25 mouse cellular contexts compared by ENCODE assay signal in the genomic region with DNA sequence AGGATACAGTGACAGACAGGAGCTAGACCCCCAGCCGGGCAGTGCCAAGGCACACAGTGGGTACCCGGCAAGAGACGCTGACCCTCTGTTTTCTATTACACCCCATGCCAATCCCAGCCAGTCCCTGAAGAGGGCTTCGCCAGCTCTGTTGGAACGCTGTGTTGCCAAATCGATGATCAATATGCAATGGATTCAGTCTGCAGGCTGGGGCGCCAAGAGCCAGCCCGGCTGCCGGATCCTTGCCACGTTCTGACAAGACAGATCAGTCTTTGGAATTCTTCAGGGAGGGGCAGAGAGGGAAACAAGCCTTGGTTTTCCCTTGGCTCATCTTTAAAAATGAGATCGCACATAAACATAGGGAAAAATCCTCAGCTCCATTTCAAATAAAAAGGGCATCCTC. TPM values are rescaled to one million over a fixed set of nuclear protein-coding genes. Genes with fewer than 3 reads are reported as not detected.
DNase-seq lines count a peak whose midpoint lies in the region; ATAC-seq and TF ChIP-seq lines count a peak whose summit lies in the region.
"Had no signal": no experiment of that assay in that cellular context is flagged by ENCODE, and none has a peak within 500 bp of the region (broad histone marks: within the 10 kb centered on the region; RNA-seq: fewer than 3 reads in every experiment).

No protein-coding gene starts in this region.

- DNase-seq in forebrain, embryonic 14.5 days (ENCODE audit: low spot score), result peak; percentile 25
- peak; percentile 25 for DNase-seq in hindbrain, postnatal 0 days (ENCODE audit: low spot score)
- DNase-seq in right cerebral cortex, postnatal 10 days (ENCODE audit: low spot score in 2 of 2), result peak; percentile 48 to 50
- no peak for DNase-seq in right cerebral cortex, postnatal 14 days
- DNase-seq in testis, postnatal 10 days (ENCODE audit: low spot score), result no peak
- DNase-seq: adrenal gland, postnatal 10 days; adrenal gland, postnatal 36 days; B cell, adult 2 months; cerebellum, adult 11 months; cerebellum, adult 2 months; gastrocnemius, postnatal 10 days; gastrocnemius, postnatal 36 days; heart, adult 2 months; heart, postnatal 14 days; heart, postnatal 4 days had no signal

- no peak for TF ChIP-seq CTCF in hindbrain, postnatal 0 days (IDR thresholded peaks at IDR 0.05; ENCODE audit: low read depth)

- H3K36me3 ChIP-seq in forebrain, embryonic 14.5 days (ENCODE audit: control insufficient read depth, insufficient read depth, low read length), result no peaks in the 10 kb centered on the region
- no peaks in the 10 kb centered on the region for H3K36me3 ChIP-seq in forebrain, embryonic 15.5 days
- no peaks in the 10 kb centered on the region for H3K36me3 ChIP-seq in hindbrain, postnatal 0 days (ENCODE audit: insufficient read depth, low read length)
- H3K36me3 ChIP-seq in hindbrain, embryonic 12.5 days, result no peaks in the 10 kb centered on the region
- H3K36me3 ChIP-seq: G1E; heart, embryonic 10.5 days; heart, embryonic 13.5 days; hindbrain, embryonic 15.5 days; intestine, embryonic 15.5 days had no signal

- no peaks in the 10 kb centered on the region for H3K4me1 ChIP-seq in forebrain, embryonic 14.5 days (ENCODE audit: control insufficient read depth, insufficient read depth, low read length)
- peaks cover 25% of the 10 kb centered on the region for H3K4me1 ChIP-seq in forebrain, embryonic 15.5 days
- no peaks in the 10 kb centered on the region for H3K4me1 ChIP-seq in hindbrain, postnatal 0 days (ENCODE audit: insufficient read depth, low read length)
- peaks cover 20% of the 10 kb centered on the region for H3K4me1 ChIP-seq in hindbrain, embryonic 12.5 days

- no peak overlapping the region for H3K9ac ChIP-seq in forebrain, embryonic 14.5 days (ENCODE audit: low read length)
- no peak overlapping the region for H3K9ac ChIP-seq in forebrain, embryonic 15.5 days (replicated peaks)
- H3K9ac ChIP-seq in hindbrain, postnatal 0 days (replicated peaks; ENCODE audit: low read length), result no peak overlapping the region
- no peak overlapping the region for H3K9ac ChIP-seq in hindbrain, embryonic 12.5 days
- H3K9ac ChIP-seq: heart, embryonic 13.5 days; hindbrain, embryonic 15.5 days; intestine, embryonic 15.5 days had no signal

- no peak overlapping the region for H3K27ac ChIP-seq in forebrain, embryonic 14.5 days (ENCODE audit: low read depth, low read length)
- no peak overlapping the region for H3K27ac ChIP-seq in forebrain, embryonic 15.5 days (replicated peaks)
- no peak overlapping the region for H3K27ac ChIP-seq in hindbrain, postnatal 0 days
- no peak overlapping the region for H3K27ac ChIP-seq in hindbrain, embryonic 12.5 days
- H3K27ac ChIP-seq: heart, adult 2 months; heart, embryonic 10.5 days; heart, embryonic 13.5 days; hindbrain, embryonic 15.5 days; intestine, embryonic 15.5 days had no signal

- no peaks in the 10 kb centered on the region for H3K9me3 ChIP-seq in forebrain, embryonic 14.5 days (replicated peaks; ENCODE audit: control insufficient read depth, low read length)
- H3K9me3 ChIP-seq in forebrain, embryonic 15.5 days, result no peaks in the 10 kb centered on the region
- H3K9me3 ChIP-seq in hindbrain, postnatal 0 days (ENCODE audit: low read length), result no peaks in the 10 kb centered on the region
- H3K9me3 ChIP-seq in hindbrain, embryonic 12.5 days (replicated peaks), result no peaks in the 10 kb centered on the region
- H3K9me3 ChIP-seq: heart, embryonic 10.5 days; heart, embryonic 13.5 days; hindbrain, embryonic 15.5 days; intestine, embryonic 15.5 days had no signal

- ATAC-seq in forebrain, embryonic 14.5 days, result no peak
- no peak for ATAC-seq in forebrain, embryonic 15.5 days (replicated peaks)
- ATAC-seq in hindbrain, postnatal 0 days, result no peak
- no peak for ATAC-seq in hindbrain, embryonic 12.5 days (ENCODE audit: low FRiP score)
- ATAC-seq: intestine, embryonic 15.5 days; Patski had no signal

- peaks cover 38% of the 10 kb centered on the region for H3K27me3 ChIP-seq in forebrain, embryonic 14.5 days (replicated peaks; ENCODE audit: control insufficient read depth, insufficient read depth, low read length)
- peaks cover 44% of the 10 kb centered on the region for H3K27me3 ChIP-seq in forebrain, embryonic 15.5 days
- peaks cover 16% of the 10 kb centered on the region for H3K27me3 ChIP-seq in hindbrain, postnatal 0 days (ENCODE audit: insufficient read depth, low read length)
- H3K27me3 ChIP-seq in hindbrain, embryonic 12.5 days, result peaks cover 46% of the 10 kb centered on the region

- no peak overlapping the region for H3K4me2 ChIP-seq in forebrain, embryonic 14.5 days (ENCODE audit: low read length)
- H3K4me2 ChIP-seq in forebrain, embryonic 15.5 days (replicated peaks), result no peak overlapping the region
- no peak overlapping the region for H3K4me2 ChIP-seq in hindbrain, postnatal 0 days (ENCODE audit: low read depth, low read length)
- no peak overlapping the region for H3K4me2 ChIP-seq in hindbrain, embryonic 12.5 days (replicated peaks)
- H3K4me2 ChIP-seq: heart, embryonic 13.5 days; hindbrain, embryonic 15.5 days; intestine, embryonic 15.5 days had no signal

- 78% methylated on average over 11 of the region's 11 CpGs for WGBS in forebrain, embryonic 14.5 days
- 64% methylated on average over 11 of the region's 11 CpGs for WGBS in forebrain, embryonic 15.5 days
- 38% methylated on average over 11 of the region's 11 CpGs for WGBS in hindbrain, postnatal 0 days
- 66% methylated on average over 11 of the region's 11 CpGs for WGBS in hindbrain, embryonic 12.5 days

- H3K4me3 ChIP-seq in forebrain, embryonic 14.5 days (ENCODE audit: low read depth, low read length), result no peak overlapping the region
- H3K4me3 ChIP-seq in forebrain, embryonic 15.5 days, result no peak overlapping the region
- H3K4me3 ChIP-seq in hindbrain, postnatal 0 days (ENCODE audit: low read length), result no peak overlapping the region
- H3K4me3 ChIP-seq in hindbrain, embryonic 12.5 days, result no peak overlapping the region
- H3K4me3 ChIP-seq: heart, adult 2 months; heart, embryonic 10.5 days; heart, embryonic 13.5 days; hindbrain, embryonic 15.5 days; intestine, embryonic 15.5 days had no signal

RNA-seq across cellular contexts. Expression of a gene that starts 2.8 kb away (rescaled TPM):
- 0.89 and 0.94 TPM in 2 replicates for polyA plus RNA-seq in forebrain, embryonic 14.5 days (2014; fragmentation: Nextera tagmentation; extraction: Ambion mirVana)
- 0.89 and 1.1 TPM in 2 replicates for polyA plus RNA-seq in forebrain, embryonic 15.5 days (2015; fragmentation: Nextera tagmentation; extraction: Ambion mirVana)
- 33.1 and 33.6 TPM in 2 replicates for total RNA-seq in hindbrain, postnatal 0 days (2014; rRNA removed)
- 1.8 and 2.3 TPM in 2 replicates for polyA plus RNA-seq in hindbrain, postnatal 0 days (2015; fragmentation: Nextera tagmentation; extraction: Ambion mirVana)
- 0.36 and 0.38 TPM in 2 replicates for polyA plus RNA-seq in hindbrain, embryonic 12.5 days (2016; fragmentation: Nextera tagmentation; extraction: Ambion mirVana)
- total RNA-seq: CH12.LX; granulocyte monocyte progenitor cell, adult 5-6 weeks had no signal
- polyA plus RNA-seq: G1E; heart, embryonic 13.5 days had no signal

Comparison
In these comparisons a context has a peak if more than half of its experiments do, and no peak if none do; other contexts are left out.
1. DNase-seq: peak in forebrain, embryonic 14.5 days (single experiment), hindbrain, postnatal 0 days (single experiment) and right cerebral cortex, postnatal 10 days (2 of 2); none in right cerebral cortex, postnatal 14 days (single experiment) and testis, postnatal 10 days (single experiment).